Mouse (Mus musculus): ENCODE measurements at regions not wholly inside any gene's neighbourhood (a gene's known extent, or its start where the extent isn't known, plus 50 kb on each side); places are given as distances from the start of the nearest gene placed in this dataset.

- no peak for DNase-seq (ENCODE audit: low read depth)
Observed at GRCm38 (mm10) chr3:140645785-140646388, 566.3 kb downstream of the Pdha2 start.

- DNase-seq (ENCODE audit: low read depth) = no peak
Observed at GRCm38 (mm10) chr3:140619885-140620284, 592.3 kb downstream of the Pdha2 start.
